Mouse (Mus musculus): ENCODE measurements around the gene Nsrp1. TPM values are rescaled to one million over a fixed set of nuclear protein-coding genes. Genes with fewer than 3 reads are reported as not detected.

Nsrp1 gene
- 10 to 100 TPM; 43.5 to 50.5 TPM for polyA plus RNA-seq (2017; shearing (Covaris generic))

DNA sequence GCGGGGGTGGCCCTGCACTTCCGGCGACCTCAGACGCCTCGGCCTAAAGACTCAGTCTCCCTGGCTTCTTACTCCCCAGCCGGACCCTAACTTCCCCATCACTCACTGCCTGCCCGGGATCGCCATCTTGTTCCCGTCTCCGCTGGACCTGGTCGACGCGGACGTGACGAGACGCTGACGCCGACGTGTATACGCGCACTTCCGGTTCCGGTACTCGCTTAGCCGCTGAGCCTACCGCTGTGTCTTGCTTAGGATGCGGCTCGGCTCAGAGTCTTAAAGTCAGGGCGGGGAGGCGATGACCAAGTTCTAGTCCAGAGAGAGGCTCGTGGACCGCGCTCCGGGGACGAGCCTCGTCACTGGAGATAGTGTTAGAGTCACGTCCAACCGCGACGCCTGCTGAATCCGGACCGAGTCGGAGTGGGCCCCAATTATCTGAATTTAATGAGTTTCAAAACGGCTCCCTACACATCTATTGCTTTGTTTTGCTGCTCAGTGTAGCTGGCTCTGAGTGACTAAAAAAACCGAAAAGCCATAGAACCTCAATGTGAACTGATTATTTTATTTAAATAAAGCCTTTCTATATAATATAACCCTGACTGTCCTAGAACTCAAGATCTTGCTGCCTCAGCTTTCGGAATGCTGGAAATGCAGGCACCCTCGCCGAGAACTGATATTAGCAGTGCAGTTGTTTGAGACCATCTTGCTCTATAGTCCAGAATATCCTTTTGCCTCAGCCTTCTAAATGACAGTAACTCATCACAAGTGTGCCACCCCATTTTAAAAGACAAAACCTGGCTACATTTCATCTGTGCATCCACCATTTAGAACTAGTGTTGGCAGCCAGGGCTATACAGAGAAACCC lies at the start of gene Nsrp1:
Gene Nsrp1, minus strand, starts transcription at position 163 of the 862 bp plus-strand sequence.

DNA sequence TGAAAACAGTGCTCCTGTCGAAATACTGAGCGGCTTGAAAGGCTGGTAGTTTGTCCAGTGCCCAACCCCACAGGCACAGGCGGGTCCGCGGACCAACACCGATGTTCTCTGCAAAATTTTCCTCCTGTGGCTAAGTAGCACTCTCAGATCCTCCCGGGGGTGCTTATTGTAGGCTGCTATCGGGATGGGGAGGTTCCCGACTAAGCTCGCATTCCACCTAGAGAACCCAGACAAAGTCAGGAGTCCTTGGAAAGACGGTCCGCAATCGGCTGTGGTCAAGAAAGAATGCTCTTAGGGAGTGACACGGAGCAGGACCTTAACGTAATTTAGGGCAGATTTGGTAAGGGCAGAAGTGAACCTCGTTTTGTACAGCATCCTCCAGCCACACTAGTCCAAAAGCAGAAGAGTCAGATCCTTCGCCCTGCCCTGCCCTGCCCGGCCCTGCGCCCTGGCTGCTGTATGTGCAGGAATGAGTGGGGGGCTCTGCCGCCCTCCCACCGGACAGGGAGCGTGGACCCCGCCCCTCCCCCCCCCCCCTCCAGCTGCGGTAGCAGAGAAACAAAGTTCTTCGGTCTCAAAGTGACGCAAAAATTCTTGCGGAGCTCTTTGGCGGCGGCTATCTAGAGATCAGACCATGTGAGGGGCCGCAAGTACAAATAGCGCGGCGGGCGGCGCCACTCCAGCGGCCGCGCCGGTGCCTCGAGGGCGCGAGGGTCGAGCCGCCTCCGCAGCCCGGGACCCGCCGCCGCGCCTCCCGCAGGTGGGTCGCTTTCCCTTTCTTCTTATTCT lies 80.1 kb downstream of the Nsrp1 start, which contains the start of gene Slc6a4:
Gene Slc6a4, plus strand, starts transcription at position 688 of the 789 bp plus-strand sequence.

Other genes starting within 250 kb of the Nsrp1 start
- gene Cpd, start 231.4 kb downstream of the Nsrp1 start, polyA plus RNA-seq (2017; shearing (Covaris generic)), result 10 to 100 TPM in 1 of 2 experiments, 1 to 10 TPM in 1; 5.8 to 15.0 TPM
- gene Tmigd1, start 176.3 kb downstream of the Nsrp1 start, polyA plus RNA-seq (2017; shearing (Covaris generic)), result under 1 TPM in 1 of 2 experiments, not detected in 1; 0.77 TPM
- 10 to 100 TPM; 83.4 to 84.1 TPM for gene Blmh, start 153.6 kb downstream of the Nsrp1 start, polyA plus RNA-seq (2017; shearing (Covaris generic))
- gene Slc6a4, start 79.8 kb downstream of the Nsrp1 start, polyA plus RNA-seq (2017; shearing (Covaris generic)), result under 1 TPM; 0.20 to 0.21 TPM
- under 1 TPM; 0.04 to 0.60 TPM for gene Efcab5, start 110.5 kb upstream of the Nsrp1 start, polyA plus RNA-seq (2017; shearing (Covaris generic))
- 100 to 1,000 TPM in 1 of 2 experiments, 10 to 100 TPM in 1; 70.3 to 102 TPM for gene Ssh2, start 137.9 kb upstream of the Nsrp1 start, polyA plus RNA-seq (2017; shearing (Covaris generic))